In genomic region chr15:57302710-57303109, GRCm38 (mm10) we compare ENCODE assay signal across 16 mouse cellular contexts.
"Had no signal": no experiment of that assay in that cellular context is flagged by ENCODE, and none has a peak within 500 bp of the region (broad histone marks: within the 10 kb centered on the region; RNA-seq: fewer than 3 reads in every experiment).

No protein-coding gene starts in this region.

- ATAC-seq: lung, postnatal 0 days had no signal

- H3K27ac ChIP-seq: left cerebral cortex, adult 2 months; limb, embryonic 10.5 days; liver, embryonic 15.5 days; midbrain, embryonic 10.5 days; neural tube, embryonic 13.5 days; stomach, embryonic 15.5 days had no signal

- DNase-seq: kidney, adult 8-10 months; kidney, postnatal 25 days; lung, adult 2 months; lung, postnatal 36 days; midbrain, embryonic 14.5 days; right cerebral cortex, postnatal 14 days; thymus, adult 2 months; thymus, postnatal 25 days had no signal

- H3K4me3 ChIP-seq: left cerebral cortex, adult 2 months; limb, embryonic 10.5 days; liver, embryonic 15.5 days; midbrain, embryonic 10.5 days; neural tube, embryonic 13.5 days; stomach, embryonic 15.5 days had no signal

- H3K4me1 ChIP-seq: limb, embryonic 10.5 days; liver, embryonic 15.5 days; midbrain, embryonic 10.5 days; neural tube, embryonic 13.5 days; stomach, embryonic 15.5 days had no signal

- H3K36me3 ChIP-seq: limb, embryonic 10.5 days; liver, embryonic 15.5 days; midbrain, embryonic 10.5 days; neural tube, embryonic 13.5 days; stomach, embryonic 15.5 days had no signal

- H3K4me2 ChIP-seq: liver, embryonic 11.5 days; liver, embryonic 15.5 days; neural tube, embryonic 13.5 days; stomach, embryonic 15.5 days had no signal

- H3K27me3 ChIP-seq: liver, embryonic 15.5 days; neural tube, embryonic 13.5 days; stomach, embryonic 15.5 days had no signal

- H3K9me3 ChIP-seq: limb, embryonic 10.5 days; liver, embryonic 15.5 days; midbrain, embryonic 10.5 days; neural tube, embryonic 13.5 days; stomach, embryonic 15.5 days had no signal

- H3K9ac ChIP-seq: liver, embryonic 15.5 days; neural tube, embryonic 13.5 days; stomach, embryonic 15.5 days had no signal
